ENCODE assay signal across 16 mouse cellular contexts in genomic region chr7:100388174-100388573, GRCm38 (mm10).
"Had no signal": no experiment of that assay in that cellular context is flagged by ENCODE, and none has a peak within 500 bp of the region (broad histone marks: within the 10 kb centered on the region; RNA-seq: fewer than 3 reads in every experiment).

No protein-coding gene starts in this region.

- ATAC-seq: intestine, embryonic 16.5 days; liver, postnatal 0 days; midbrain, embryonic 13.5 days had no signal

- H3K4me3 ChIP-seq: kidney, embryonic 15.5 days; limb, embryonic 12.5 days; liver, embryonic 13.5 days; lung, embryonic 15.5 days; megakaryocyte, embryonic 14.5 days; midbrain, embryonic 13.5 days; myocyte; neural tube, embryonic 15.5 days had no signal

- DNase-seq: kidney, adult 2 months; kidney, postnatal 25 days; liver; liver, embryonic 13.5 days; liver, postnatal 0 days; lung, postnatal 14 days; thymus, postnatal 4 days had no signal

- H3K27ac ChIP-seq: kidney, embryonic 15.5 days; limb, embryonic 12.5 days; liver, embryonic 13.5 days; lung, embryonic 15.5 days; macrophage; midbrain, embryonic 13.5 days; neural tube, embryonic 15.5 days had no signal
